Mouse (Mus musculus) right cerebral cortex, postnatal 10 days (tissue): ENCODE measurements around the gene Ppdpf.

Experiments
- DNase-seq, 2 experiments: peaks; one replicate each; pipeline ENCODE4 v3.0.0; 2021; ENCODE audit warnings: low spot score in 2 of 2

The Ppdpf gene

GRCm38 (mm10) chr2:181218881-181219485, 31.9 kb downstream of the Ppdpf start:
- DNase-seq, result no peak

GRCm38 (mm10) chr2:181219538-181220216, 32.6 kb downstream of the Ppdpf start, which contains the start of gene Fndc11:
Gene Fndc11 (plus strand): TSS chr2:181220013.
- peak; percentile 68 to 72 for DNase-seq

- no peak for DNase-seq
These were observed 33.3 kb downstream of the Ppdpf start for GRCm38 (mm10) chr2:181220361-181220760.

GRCm38 (mm10) chr2:181224994-181225393, 37.9 kb downstream of the Ppdpf start:
- DNase-seq, result no peak

- no peak for DNase-seq
These were observed 40.1 kb downstream of the Ppdpf start for GRCm38 (mm10) chr2:181227122-181227521.

DNA sequence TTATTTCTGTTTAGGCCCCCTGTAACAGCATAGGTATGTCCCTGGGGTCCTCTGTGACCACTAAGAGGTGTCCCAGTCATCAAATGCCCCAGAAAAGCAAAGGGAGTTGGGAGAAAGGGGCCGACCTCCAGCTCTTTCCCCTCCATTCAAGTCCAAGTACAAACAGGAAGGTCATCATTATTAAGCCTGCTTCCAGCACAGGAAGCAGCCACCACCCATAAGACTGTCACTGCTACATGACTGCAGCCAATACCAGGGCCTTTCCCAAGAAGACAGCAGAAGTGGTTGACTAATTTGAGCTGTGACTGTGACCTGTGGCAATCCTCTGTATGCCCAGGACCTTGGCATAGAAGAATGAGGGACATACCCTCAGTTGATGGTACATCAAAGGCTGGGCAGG, 41.3 kb downstream of the Ppdpf start:
- no peak for DNase-seq

- no peak for DNase-seq
These were observed 44.1 kb downstream of the Ppdpf start for GRCm38 (mm10) chr2:181231171-181231570.

DNA sequence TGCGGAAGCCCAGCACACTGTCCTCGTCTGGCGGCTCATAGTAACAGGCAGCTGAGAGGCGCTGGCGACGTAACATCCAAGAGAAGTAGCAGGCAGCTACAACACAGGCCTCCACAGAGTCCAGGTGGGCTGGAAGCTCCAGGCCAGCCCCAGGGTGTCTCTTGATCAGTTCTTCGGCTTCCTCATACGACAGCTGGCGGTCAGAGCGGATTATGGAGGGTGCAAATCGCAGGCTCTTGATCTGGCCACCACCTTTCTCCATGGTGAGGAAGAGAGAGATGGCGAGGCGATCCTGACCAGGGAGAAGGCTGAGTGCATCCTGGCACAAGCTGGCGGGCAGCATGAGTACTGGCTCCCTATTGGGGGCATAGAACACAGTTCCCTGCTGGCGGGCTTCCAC, 46.4 kb downstream of the Ppdpf start:
- DNase-seq, result no peak

GRCm38 (mm10) chr2:181234680-181235079, 47.6 kb downstream of the Ppdpf start:
- no peak for DNase-seq

- no peak for DNase-seq
These were observed 48.9 kb downstream of the Ppdpf start for GRCm38 (mm10) chr2:181235681-181236566.

GRCm38 (mm10) chr2:181237251-181238014, 50.4 kb downstream of the Ppdpf start:
- DNase-seq, result no peak

DNA sequence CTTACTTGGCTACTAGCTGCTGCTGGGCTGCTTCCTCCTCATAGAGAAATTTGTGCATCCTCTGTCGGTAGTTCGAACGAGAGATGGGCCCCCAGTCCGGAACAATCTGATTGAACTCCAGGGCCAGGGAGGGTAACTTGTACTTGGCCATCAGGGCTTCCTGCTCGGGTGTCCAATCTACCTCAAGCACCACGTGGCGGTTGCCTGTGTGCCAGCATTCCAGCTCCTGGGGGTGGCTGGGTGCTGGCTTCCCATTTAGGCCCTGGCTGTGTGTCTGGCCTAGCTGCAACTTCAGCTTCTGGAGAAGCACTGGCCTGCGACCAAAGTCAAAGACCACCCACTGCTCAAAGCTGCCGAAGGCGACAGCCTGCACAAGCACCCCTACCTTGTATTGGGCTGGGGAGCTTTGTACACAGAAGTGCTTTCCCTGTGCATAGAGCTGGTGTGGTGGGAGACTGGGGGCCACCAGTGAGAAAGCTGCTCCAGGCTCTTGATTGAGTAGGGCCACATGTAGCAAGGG, 51.1 kb downstream of the Ppdpf start:
- DNase-seq, result no peak
